In genomic region chr9:98645750-98646149, GRCm38 (mm10) we compare ENCODE assay signal across 8 mouse cellular contexts. TPM values are rescaled to one million over a fixed set of nuclear protein-coding genes. Genes with fewer than 3 reads are reported as not detected.
DNase-seq lines count a peak whose midpoint lies in the region; TF ChIP-seq lines count a peak whose summit lies in the region.

No protein-coding gene starts in this region.

- H3K4me3 ChIP-seq in kidney, adult 2 months (ENCODE audit: insufficient read depth, low read depth, low read length), result no peak overlapping the region

- H3K27ac ChIP-seq in kidney, adult 2 months (ENCODE audit: insufficient read depth, low read depth, low read length), result no peak overlapping the region

- no peaks in the 10 kb centered on the region for H3K36me3 ChIP-seq in kidney, adult 2 months (ENCODE audit: control insufficient read depth, insufficient read depth, low read length)

- intact Hi-C loops in left cerebral cortex, postnatal 36 days (cut with DNase I), result loop anchor here (1.0 to 10.0 kb wide), 2 partner anchors 164 to 309 kb away; partner anchors contain the start of gene Foxl2

- WGBS in kidney, adult 2 months, result 13% methylated on average over 4 of the region's 4 CpGs

- no peaks in the 10 kb centered on the region for H3K4me1 ChIP-seq in kidney, adult 2 months (ENCODE audit: control insufficient read depth, insufficient read depth, low read length)

- H3K27me3 ChIP-seq in kidney, adult 2 months (replicated peaks; ENCODE audit: control insufficient read depth, insufficient read depth, low read length), result no peaks in the 10 kb centered on the region

- peak; percentile 94 for TF ChIP-seq CTCF in kidney, adult 2 months (conservative IDR thresholded peaks at IDR 0.05; ENCODE audit: insufficient read depth, insufficient read length, low read depth, low read length)

- DNase-seq in ovary, adult 18-20 months (ENCODE audit: low spot score), result peak; percentile 73
- DNase-seq in ovary, postnatal 10 days (ENCODE audit: low spot score), result no peak
- peak; percentile 48 to 71 for DNase-seq in cerebellum, postnatal 25 days
- peak; percentile 74 to 76 for DNase-seq in frontal cortex, postnatal 36 days (ENCODE audit: low spot score in 2 of 2)
- peak; percentile 55 for DNase-seq in kidney, adult 2 months
- DNase-seq in left cerebral cortex, postnatal 36 days (ENCODE audit: low spot score in 2 of 2), result peak; percentile 64
- DNase-seq in naive thymus-derived CD4-positive, alpha-beta T cell, adult 2 months (ENCODE audit: low read depth), result peak; percentile 2
- DNase-seq in testis, postnatal 14 days (ENCODE audit: low spot score), result peak; percentile 56

- no peak for TF ChIP-seq POLR2A in kidney, adult 2 months (IDR thresholded peaks at IDR 0.05; ENCODE audit: low read depth, low read length)

RNA-seq across cellular contexts. Expression of gene Mrps22, which starts 44.3 kb away (rescaled TPM):
- polyA plus RNA-seq in kidney, adult 2 months (2012; rRNA removed), result 19.7 and 22.4 TPM in 2 replicates
- total RNA-seq in left cerebral cortex, postnatal 36 days (2021), result 10 to 100 TPM; 26.7 to 28.7 TPM
